Mouse (Mus musculus) urinary bladder, postnatal 14 days (tissue): ENCODE measurements around the gene Ada.

Experiments used
- DNase-seq: peaks from one replicate; pipeline ENCODE4 v3.0.0; 2021; ENCODE audit warnings: low spot score

Gene Ada

GRCm38 (mm10) chr2:163749647-163750611 lies at the start of gene Ada:
Gene Ada (minus strand): TSS chr2:163750239.
- DNase-seq: peak; percentile 69

- DNase-seq: peak; percentile 58
These were observed 48.4 kb upstream of the Ada start for GRCm38 (mm10) chr2:163798411-163798810.

- DNase-seq: peak; percentile 69
These were observed 38.4 kb upstream of the Ada start for GRCm38 (mm10) chr2:163788484-163788883.

- peak; percentile 20 for DNase-seq
These were observed 37.7 kb upstream of the Ada start for GRCm38 (mm10) chr2:163787709-163788108.

- no peak for DNase-seq
These were observed 37.0 kb upstream of the Ada start for GRCm38 (mm10) chr2:163787086-163787485.

- DNase-seq: no peak
These were observed 33.9 kb upstream of the Ada start for GRCm38 (mm10) chr2:163783901-163784300.

- DNase-seq: no peak
These were observed 33.3 kb upstream of the Ada start for GRCm38 (mm10) chr2:163783368-163783767.

GRCm38 (mm10) chr2:163778896-163779295 lies 28.9 kb upstream of the Ada start:
- no peak for DNase-seq

GRCm38 (mm10) chr2:163777061-163777460 lies 27.0 kb upstream of the Ada start:
- no peak for DNase-seq

- no peak for DNase-seq
These were observed 26.6 kb upstream of the Ada start for GRCm38 (mm10) chr2:163776661-163777060.

GRCm38 (mm10) chr2:163770731-163771130 lies 20.7 kb upstream of the Ada start:
- no peak for DNase-seq

GRCm38 (mm10) chr2:163766890-163767289 lies 16.9 kb upstream of the Ada start:
- no peak for DNase-seq

GRCm38 (mm10) chr2:163766261-163766660 lies 16.2 kb upstream of the Ada start:
- no peak for DNase-seq

- no peak for DNase-seq
These were observed 11.4 kb upstream of the Ada start for GRCm38 (mm10) chr2:163761402-163761801.

- no peak for DNase-seq
These were observed 10.6 kb upstream of the Ada start for GRCm38 (mm10) chr2:163760589-163760988.

GRCm38 (mm10) chr2:163758146-163758545 lies 8.1 kb upstream of the Ada start:
- DNase-seq: no peak

GRCm38 (mm10) chr2:163756723-163757122 lies 6.7 kb upstream of the Ada start:
- DNase-seq: peak; percentile 65

- no peak for DNase-seq
These were observed 4.2 kb upstream of the Ada start for GRCm38 (mm10) chr2:163754228-163754627.

GRCm38 (mm10) chr2:163744801-163745570 lies 5.1 kb downstream of the Ada start:
- DNase-seq: no peak

GRCm38 (mm10) chr2:163743357-163743756 lies 6.7 kb downstream of the Ada start:
- DNase-seq: no peak

GRCm38 (mm10) chr2:163742656-163743055 lies 7.4 kb downstream of the Ada start:
- DNase-seq: no peak

- DNase-seq: no peak
These were observed 14.1 kb downstream of the Ada start for GRCm38 (mm10) chr2:163735980-163736379.

- DNase-seq: no peak
These were observed 14.9 kb downstream of the Ada start for GRCm38 (mm10) chr2:163735163-163735562.
